Mouse (Mus musculus) adrenal gland, adult 10 weeks (tissue): Measurements from ENCODE around the gene Rab26. TPM values are rescaled to one million over a fixed set of nuclear protein-coding genes. Genes with fewer than 3 reads are reported as not detected.

Experiments
- polyA plus RNA-seq: library from polyadenylated mRNA; stranded (reverse); fragments of 350-450 nt; fragmentation: Illumina TruSeq; extraction: RNeasy Lipid Tissue Mini Kit (QIAGEN cat#74804); gene quantifications from one replicate; pipeline ENCODE4 v1.2.3, GENCODE M21; 2014; ENCODE audit warnings: low read depth, low replicate concordance

Gene Rab26
- not detected for polyA plus RNA-seq

GRCm38 (mm10) chr17:24534160-24534718, at the start of gene Rab26:
Gene Rab26 (minus strand): TSS chr17:24534210.

GRCm38 (mm10) chr17:24549618-24550415, 15.8 kb upstream of the Rab26 start, which contains the start of gene Pkd1:
Gene Pkd1 (plus strand): TSS chr17:24549834.

GRCm38 (mm10) chr17:24527723-24528559, 6.1 kb downstream of the Rab26 start, which contains the start of gene Traf7:
Gene Traf7 (minus strand): TSS chr17:24527938.

GRCm38 (mm10) chr17:24488186-24488661, 45.8 kb downstream of the Rab26 start, which contains the start of gene Caskin1:
Gene Caskin1 (plus strand): TSS chr17:24488601.

GRCm38 (mm10) chr17:24478663-24479380, 55.2 kb downstream of the Rab26 start, which contains the start of gene Mlst8:
Gene Mlst8 (minus strand): TSS chr17:24479078.

Other genes with a start within 250 kb of the Rab26 start
- gene Abca17, start 183.1 kb downstream of the Rab26 start, polyA plus RNA-seq, result not detected
- 2.9 TPM for gene Abca3, start 182.3 kb downstream of the Rab26 start, polyA plus RNA-seq
- gene Rnps1, start 119.6 kb downstream of the Rab26 start, polyA plus RNA-seq, result 41.9 TPM
- 42.5 TPM for gene Eci1, start 107.6 kb downstream of the Rab26 start, polyA plus RNA-seq
- gene Dnase1l2, start 91.1 kb downstream of the Rab26 start, polyA plus RNA-seq, result not detected
- gene E4f1, start 63.9 kb downstream of the Rab26 start, polyA plus RNA-seq, result 0.52 TPM
- 79.8 TPM for gene Pgp, start 63.8 kb downstream of the Rab26 start, polyA plus RNA-seq
- gene Bricd5, start 60.3 kb downstream of the Rab26 start, polyA plus RNA-seq, result not detected
- gene Mlst8, start 55.1 kb downstream of the Rab26 start, polyA plus RNA-seq, result 5.9 TPM
- gene Caskin1, start 45.6 kb downstream of the Rab26 start, polyA plus RNA-seq, result 1.6 TPM
- gene Traf7, start 6.3 kb downstream of the Rab26 start, polyA plus RNA-seq, result 8.4 TPM
- gene Pkd1, start 15.6 kb upstream of the Rab26 start, polyA plus RNA-seq, result 10.1 TPM
- 16.9 TPM for gene Tsc2, start 98.4 kb upstream of the Rab26 start, polyA plus RNA-seq
- gene Nthl1, start 98.5 kb upstream of the Rab26 start, polyA plus RNA-seq, result 0.47 TPM
- 16.7 TPM for gene Slc9a3r2, start 116.1 kb upstream of the Rab26 start, polyA plus RNA-seq
- gene Npw, start 124.2 kb upstream of the Rab26 start, polyA plus RNA-seq, result not detected
- gene Zfp598, start 135.5 kb upstream of the Rab26 start, polyA plus RNA-seq, result 2.2 TPM
- gene Syngr3, start 155.7 kb upstream of the Rab26 start, polyA plus RNA-seq, result 0.76 TPM
- gene Gfer, start 161.9 kb upstream of the Rab26 start, polyA plus RNA-seq, result 9.0 TPM
- 0.87 TPM for gene Noxo1, start 162.0 kb upstream of the Rab26 start, polyA plus RNA-seq
- gene Tbl3, start 173.4 kb upstream of the Rab26 start, polyA plus RNA-seq, result not detected
- not detected for gene Rnf151, start 183.9 kb upstream of the Rab26 start, polyA plus RNA-seq
- 403 TPM for gene Rps2, start 183.9 kb upstream of the Rab26 start, polyA plus RNA-seq
- gene Ndufb10, start 190.3 kb upstream of the Rab26 start, polyA plus RNA-seq, result 88.7 TPM
- 0.64 TPM for gene Rpl3l, start 193.6 kb upstream of the Rab26 start, polyA plus RNA-seq
- 6.8 TPM for gene Msrb1, start 202.4 kb upstream of the Rab26 start, polyA plus RNA-seq
- not detected for gene Hs3st6, start 218.8 kb upstream of the Rab26 start, polyA plus RNA-seq